Mouse (Mus musculus) embryonic facial prominence, embryonic 13.5 days (tissue): Measurements from ENCODE around the gene Krt76. TPM values are rescaled to one million over a fixed set of nuclear protein-coding genes. Genes with fewer than 3 reads are reported as not detected.
A peak's percentile ranks its signal among the peaks of the same experiment; 100 is the strongest.

Experiments used
- ATAC-seq: fragments of 200-750 bp; cut with Nextera tagmentation; 2 replicates; pipeline ENCODE4 v1.8.0; 2017; ENCODE audit warnings: low read depth; ENCODE audit not compliant: insufficient number of reproducible peaks, insufficient read depth, low FRiP score, low TSS enrichment
- H3K27ac ChIP-seq: fragments of 300-500 bp; sonication (generic); 2 replicates; pipeline ENCODE4 v1.5.1; 2015; ENCODE audit warnings: moderate library complexity, mild to moderate bottlenecking, inconsistent platforms
- H3K27me3 ChIP-seq: fragments of 300-500 bp; sonication (generic); 2 replicates; pipeline ENCODE4 v1.6.1; 2015; ENCODE audit warnings: mild to moderate bottlenecking, inconsistent platforms
- H3K36me3 ChIP-seq: fragments of 300-500 bp; sonication (generic); 2 replicates; pipeline ENCODE4 v1.6.1; 2015; ENCODE audit warnings: mild to moderate bottlenecking, inconsistent platforms
- H3K4me1 ChIP-seq: fragments of 300-500 bp; sonication (generic); 2 replicates; pipeline ENCODE4 v1.6.1; 2015; ENCODE audit warnings: inconsistent platforms
- H3K4me2 ChIP-seq: fragments of 300-500 bp; sonication (generic); 2 replicates; pipeline ENCODE4 v1.6.1; 2015; ENCODE audit warnings: moderate library complexity, mild to moderate bottlenecking, inconsistent platforms
- H3K4me3 ChIP-seq: fragments of 300-500 bp; sonication (generic); 2 replicates; pipeline ENCODE4 v1.5.1; 2015; ENCODE audit warnings: mild to moderate bottlenecking, inconsistent platforms
- H3K9ac ChIP-seq: fragments of 300-500 bp; sonication (generic); 2 replicates; pipeline ENCODE4 v1.6.1; 2015; ENCODE audit warnings: mild to moderate bottlenecking, inconsistent platforms
- H3K9me3 ChIP-seq: fragments of 300-500 bp; sonication (generic); 2 replicates; pipeline ENCODE4 v1.6.1; 2016; ENCODE audit warnings: inconsistent platforms
- WGBS: fragments of 180-500 bp; shearing (Covaris S2); methylation state at CpG from one replicate; pipeline ENCODE4 v1.1.7; 2015; ENCODE audit warnings: mixed read lengths; 5-methylcytosine and 5-hydroxymethylcytosine counted together
- polyA plus RNA-seq: library from polyadenylated mRNA; unstranded; fragments of >200 nt; fragmentation: Nextera tagmentation; extraction: Ambion mirVana; gene quantifications from 2 replicates; pipeline ENCODE4 v1.2.1, GENCODE M21; 2015

The Krt76 gene
- polyA plus RNA-seq, 1 experiment from 2014 or later, result 0.56 TPM

DNA sequence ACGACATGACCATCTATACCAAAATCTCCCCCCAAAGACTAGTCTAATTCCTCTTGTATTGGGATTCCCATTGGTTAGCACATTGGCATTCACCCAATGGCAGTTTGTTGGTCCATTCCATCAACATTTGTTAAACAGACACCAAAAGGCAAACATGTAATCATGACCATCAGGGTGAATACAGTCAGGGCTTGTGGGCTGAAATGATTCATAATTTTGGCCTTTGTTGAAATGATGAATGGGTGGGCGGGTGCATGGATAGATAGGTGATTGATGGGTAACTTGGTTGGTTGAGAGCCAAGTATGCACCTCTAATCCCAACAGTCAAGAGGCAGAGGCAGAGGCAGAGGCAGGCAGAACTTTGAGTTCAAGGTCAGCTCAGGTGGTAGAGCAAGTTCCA, 23.4 kb upstream of the Krt76 start:
- Histone ChIP-seq H3K9ac (no peak overlapping the region), H3K4me2 (no peak overlapping the region), H3K27ac (no peak overlapping the region), H3K9me3 (no peaks in the 10 kb centered on the region), H3K27me3 (no peaks in the 10 kb centered on the region), H3K36me3 (no peaks in the 10 kb centered on the region), H3K4me3 (no peak overlapping the region), H3K4me1 (no peaks in the 10 kb centered on the region)
- 70% methylated on average over 2 of the region's 2 CpGs for WGBS
- ATAC-seq, result no peak

DNA sequence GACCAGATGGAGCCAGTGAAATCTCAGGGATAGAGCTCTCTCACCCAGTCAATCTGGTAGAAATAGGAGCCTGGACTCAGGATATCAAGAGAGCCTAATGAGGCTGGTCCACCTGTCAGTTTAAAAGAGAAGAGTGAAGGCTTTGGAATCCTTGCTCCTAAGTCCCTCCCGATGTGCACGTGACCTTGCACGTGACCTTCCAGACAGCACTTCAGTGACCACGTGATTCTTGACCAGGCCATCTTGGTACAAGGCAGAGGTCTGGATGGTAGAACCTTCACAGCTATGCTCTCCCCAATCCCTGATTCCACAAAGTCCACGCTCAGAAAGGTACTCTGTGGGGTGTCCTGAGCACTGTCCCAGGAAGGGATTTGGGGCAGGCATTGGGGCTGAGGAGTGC, 12.1 kb upstream of the Krt76 start:
- Histone ChIP-seq H3K4me2 (no peak overlapping the region), H3K27ac (no peak overlapping the region), H3K4me3 (no peak overlapping the region), H3K9me3 (no peaks in the 10 kb centered on the region), H3K9ac (no peak overlapping the region), H3K27me3 (no peaks in the 10 kb centered on the region), H3K4me1 (peaks cover 5% of the 10 kb centered on the region), H3K36me3 (no peaks in the 10 kb centered on the region)
- ATAC-seq, result no peak
- 74% methylated on average over 5 of the region's 5 CpGs for WGBS

DNA sequence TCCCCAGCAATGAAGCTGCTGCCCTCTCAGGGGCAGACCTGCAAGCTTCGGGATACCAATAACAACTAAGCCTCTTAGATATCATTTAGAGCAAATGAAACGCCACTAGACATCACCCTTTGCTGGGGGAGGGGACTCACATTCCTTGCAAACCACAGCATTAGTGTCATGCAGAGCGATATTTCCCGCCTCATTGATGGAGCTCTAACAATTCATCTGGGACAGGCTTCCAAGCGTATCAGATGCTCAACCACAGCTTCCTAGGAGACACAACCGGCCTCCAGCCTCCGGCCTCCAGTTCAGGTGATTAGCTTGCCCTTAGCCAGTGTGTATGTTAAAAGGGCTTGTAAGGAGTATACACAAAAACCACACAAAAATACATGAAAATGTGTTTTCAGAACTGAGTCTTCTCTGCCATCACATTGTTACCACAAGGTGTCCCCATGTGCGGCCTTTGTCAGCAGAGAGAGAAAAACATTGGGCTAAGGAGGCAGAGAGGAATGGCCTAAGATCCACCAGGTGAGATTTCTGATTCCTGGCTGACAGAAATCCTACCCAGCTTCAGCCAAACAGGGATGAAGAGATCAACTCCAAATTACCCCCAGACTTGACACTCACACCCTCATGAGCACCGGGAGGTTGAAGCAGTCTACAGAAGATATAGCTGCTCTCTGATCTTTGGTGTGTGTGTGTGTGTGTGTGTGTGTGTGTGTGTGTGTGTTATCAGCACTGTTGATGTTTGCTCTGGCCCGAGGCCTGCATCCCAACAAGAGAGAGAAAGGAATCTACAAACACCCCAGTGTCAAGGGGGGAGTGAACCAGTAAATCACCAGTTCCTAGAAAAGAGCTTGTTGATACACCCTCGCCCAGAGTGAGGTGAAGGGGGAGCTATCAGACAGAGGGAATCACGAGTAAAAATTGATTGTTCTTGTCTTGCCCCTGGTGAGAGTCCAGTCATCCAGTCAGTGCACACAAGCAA, 9.7 kb upstream of the Krt76 start:
- Histone ChIP-seq H3K9me3 (no peaks in the 10 kb centered on the region), H3K27me3 (no peaks in the 10 kb centered on the region), H3K4me3 (no peak overlapping the region), H3K9ac (no peak overlapping the region), H3K27ac (no peak overlapping the region; the same call in 1 of the 2 replicates), H3K4me2 (no peak overlapping the region), H3K4me1 (peaks cover 5% of the 10 kb centered on the region), H3K36me3 (no peaks in the 10 kb centered on the region)
- 43% methylated on average over 12 of the region's 12 CpGs for WGBS
- no peak for ATAC-seq

DNA sequence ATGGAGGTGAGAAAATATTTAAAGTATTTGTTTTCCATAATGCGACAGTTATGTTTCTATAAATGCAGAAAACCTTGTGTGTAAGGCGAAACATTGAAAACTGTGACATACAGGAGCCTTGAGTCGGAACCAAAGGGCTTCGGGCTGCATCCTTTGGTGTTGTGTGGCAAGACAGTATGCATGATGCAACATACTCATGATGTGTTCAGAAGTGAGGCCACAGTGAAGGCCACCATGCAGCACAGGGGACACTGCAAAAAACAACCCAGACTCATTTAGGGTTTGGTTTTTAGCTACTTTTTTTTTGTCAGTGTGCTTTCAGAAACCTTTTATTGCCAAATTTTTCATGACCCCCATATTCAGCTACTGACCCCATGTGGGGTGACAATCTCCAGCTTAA, 2.5 kb upstream of the Krt76 start:
- Histone ChIP-seq H3K4me1 (no peaks in the 10 kb centered on the region), H3K27ac (no peak overlapping the region), H3K36me3 (no peaks in the 10 kb centered on the region), H3K9me3 (no peaks in the 10 kb centered on the region), H3K9ac (no peak overlapping the region), H3K4me2 (no peak overlapping the region), H3K4me3 (no peak overlapping the region), H3K27me3 (no peaks in the 10 kb centered on the region)
- no peak for ATAC-seq
- 90% methylated on average over 4 of the region's 4 CpGs for WGBS

DNA sequence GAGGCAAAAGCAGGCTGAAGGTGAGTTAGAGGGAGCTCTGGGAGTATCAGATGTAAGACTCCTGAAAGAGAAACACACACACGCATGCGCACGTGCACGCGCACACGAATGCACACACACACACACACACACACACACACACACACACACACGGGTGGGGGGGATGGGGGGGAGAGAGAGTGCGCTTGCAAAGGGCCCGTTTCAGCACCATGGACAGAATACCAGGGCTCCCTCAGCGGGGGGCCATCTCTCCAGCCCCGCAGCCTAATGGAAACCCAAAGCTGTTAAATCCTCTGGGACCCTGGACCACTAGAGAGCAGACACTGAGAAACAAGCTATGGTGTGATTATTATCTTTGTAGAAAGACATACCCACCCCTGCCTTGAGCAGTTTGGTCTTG, 12.9 kb downstream of the Krt76 start:
- no peak overlapping the region for H3K4me2 ChIP-seq
- H3K36me3 ChIP-seq, result no peaks in the 10 kb centered on the region
- no peak overlapping the region for H3K4me3 ChIP-seq
- H3K9ac ChIP-seq, result no peak overlapping the region
- ATAC-seq, result no peak
- no peak overlapping the region for H3K27ac ChIP-seq
- H3K4me1 ChIP-seq, result no peaks in the 10 kb centered on the region
- peaks cover 8% of the 10 kb centered on the region; the same call in 1 of the 2 replicates for H3K27me3 ChIP-seq
- no peaks in the 10 kb centered on the region for H3K9me3 ChIP-seq
- WGBS, result 16% methylated on average over 11 of the region's 11 CpGs

DNA sequence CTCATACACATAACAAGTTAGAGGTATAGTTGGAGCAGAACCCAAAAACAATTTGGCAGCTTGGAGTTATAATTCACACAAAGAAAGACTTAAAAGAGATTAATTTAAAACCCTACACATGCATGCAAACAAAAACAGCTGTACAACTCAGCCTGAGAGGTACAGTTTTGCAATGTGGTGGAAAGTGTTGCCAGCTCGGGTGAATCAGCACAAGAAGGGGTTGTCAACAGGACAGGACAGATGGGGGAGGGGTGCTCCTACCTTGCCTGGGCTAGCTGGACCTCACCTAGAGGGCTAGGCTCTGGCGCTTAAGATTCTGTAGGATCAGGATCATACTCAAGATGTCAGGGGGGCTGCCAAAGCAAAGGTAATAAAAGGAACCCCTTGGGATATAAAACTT, 14.7 kb downstream of the Krt76 start:
- Histone ChIP-seq H3K9me3 (no peaks in the 10 kb centered on the region), H3K27ac (no peak overlapping the region), H3K36me3 (no peaks in the 10 kb centered on the region), H3K4me3 (no peak overlapping the region), H3K9ac (no peak overlapping the region), H3K4me1 (no peaks in the 10 kb centered on the region), H3K27me3 (0 out of 2 replicates have a peak, but pooled peaks cover 3% of the 10 kb centered on the region), H3K4me2 (no peak overlapping the region)
- no peak for ATAC-seq
- WGBS, result 57% methylated on average over 2 of the region's 2 CpGs

DNA sequence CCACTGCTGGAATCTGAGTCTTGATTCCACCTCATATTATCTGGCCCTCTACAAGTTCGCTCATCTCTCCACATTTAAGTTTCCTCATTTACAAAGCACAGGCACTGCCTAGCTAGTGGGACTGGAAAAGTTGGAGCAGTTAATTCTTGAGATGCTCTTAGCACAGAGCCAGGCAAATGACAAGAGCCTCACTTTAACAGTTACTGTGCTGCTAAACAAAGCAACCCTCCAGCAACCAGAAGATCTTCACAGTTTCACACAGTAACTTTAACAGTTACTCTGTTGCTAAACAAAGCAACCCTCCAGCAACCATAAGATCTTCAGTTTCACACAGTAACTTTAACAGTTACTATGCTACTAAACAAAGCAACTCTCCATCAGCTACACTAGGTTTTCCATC, 18.3 kb downstream of the Krt76 start:
- Histone ChIP-seq H3K36me3 (no peaks in the 10 kb centered on the region), H3K4me1 (no peaks in the 10 kb centered on the region), H3K4me2 (no peak overlapping the region), H3K9ac (no peak overlapping the region), H3K9me3 (no peaks in the 10 kb centered on the region), H3K27ac (no peak overlapping the region), H3K4me3 (no peak overlapping the region), H3K27me3 (peaks cover 13% of the 10 kb centered on the region; the same call in 1 of the 2 replicates)
- WGBS, result 75% methylated on average over 1 of the region's 1 CpGs
- no peak for ATAC-seq

DNA sequence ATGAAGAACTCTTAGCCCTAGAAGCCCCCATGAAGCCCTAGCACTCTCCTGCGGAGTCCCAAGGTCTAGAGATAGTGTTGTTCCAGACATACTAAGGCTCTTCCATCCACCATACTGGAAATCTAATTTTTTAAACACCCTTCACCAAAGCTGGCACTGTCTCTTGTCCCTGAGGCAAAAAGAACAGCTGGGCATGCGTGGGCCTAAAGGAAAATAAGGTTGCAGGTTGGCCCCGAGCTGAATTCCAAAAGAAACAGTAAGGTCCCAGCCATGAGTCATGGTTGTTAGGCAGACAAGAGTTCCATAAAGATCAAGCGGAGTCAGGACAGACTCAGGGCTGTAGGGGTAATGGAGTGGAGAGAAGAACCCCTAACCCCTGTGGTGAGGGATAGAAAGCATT, 19.5 kb downstream of the Krt76 start:
- 58% methylated on average over 4 of the region's 4 CpGs for WGBS
- Histone ChIP-seq H3K36me3 (no peaks in the 10 kb centered on the region), H3K9ac (no peak overlapping the region), H3K9me3 (no peaks in the 10 kb centered on the region), H3K4me3 (no peak overlapping the region), H3K4me1 (no peaks in the 10 kb centered on the region), H3K27ac (no peak overlapping the region), H3K27me3 (peaks cover 16% of the 10 kb centered on the region; the same call in 1 of the 2 replicates), H3K4me2 (no peak overlapping the region)
- no peak for ATAC-seq

DNA sequence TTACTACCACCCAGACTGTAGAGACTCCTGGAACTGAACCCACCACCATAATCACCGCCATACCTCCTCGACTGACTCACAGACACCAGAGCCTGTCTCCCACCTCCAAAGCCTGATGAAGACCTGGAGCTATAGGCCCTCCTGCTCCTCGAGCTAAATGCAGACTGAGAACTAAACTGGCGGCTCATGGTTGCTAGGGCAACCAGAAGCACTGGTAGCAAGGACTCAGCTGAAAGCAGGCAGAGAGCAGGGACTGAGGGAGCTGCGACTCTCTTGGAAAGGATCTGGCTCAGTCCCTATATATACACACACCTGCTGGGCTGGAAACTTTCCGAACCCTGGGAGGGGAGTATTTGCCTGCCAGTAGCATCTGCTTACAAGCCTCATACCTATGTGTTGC, 23.3 kb downstream of the Krt76 start, which contains the start of gene Krt77:
Gene Krt77 (minus strand): TSS at position 275 of the 400 bp plus-strand sequence.
- no peak within 1 kb of the TSS for H3K9ac ChIP-seq
- no peaks in the 10 kb centered on the region for H3K4me1 ChIP-seq
- no peaks in the 10 kb centered on the region for H3K36me3 ChIP-seq
- no peak for ATAC-seq
- no peak within 1 kb of the TSS for H3K27ac ChIP-seq
- H3K27me3 ChIP-seq, result peaks cover 20% of the 10 kb centered on the region; the same call in 1 of the 2 replicates
- H3K4me3 ChIP-seq, result no peak within 1 kb of the TSS
- H3K9me3 ChIP-seq, result no peaks in the 10 kb centered on the region
- no peak within 1 kb of the TSS for H3K4me2 ChIP-seq
- WGBS, result 37% methylated on average over 6 of the region's 6 CpGs

DNA sequence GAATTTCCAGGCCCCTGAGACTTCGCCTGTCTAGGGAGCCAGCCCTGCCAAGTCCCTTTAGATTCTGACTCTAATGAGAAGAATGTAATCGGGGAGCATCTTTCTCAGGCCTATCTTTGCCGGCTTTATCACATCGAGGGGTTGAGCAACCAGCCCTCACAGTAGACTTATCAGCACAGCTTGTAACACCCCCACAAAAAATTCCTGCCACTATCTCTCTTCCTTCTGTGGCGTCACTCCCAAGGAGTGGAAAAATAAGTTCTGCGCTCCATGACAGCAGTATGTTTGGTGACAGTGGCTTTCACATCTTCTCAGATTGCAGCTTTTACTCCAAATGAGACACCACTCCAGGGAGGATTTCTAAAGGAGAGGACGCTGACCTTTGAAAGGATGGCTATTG, 26.0 kb downstream of the Krt76 start:
- Histone ChIP-seq H3K9me3 (no peaks in the 10 kb centered on the region), H3K4me2 (no peak overlapping the region), H3K9ac (no peak overlapping the region), H3K4me1 (no peaks in the 10 kb centered on the region), H3K27ac (no peak overlapping the region), H3K36me3 (no peaks in the 10 kb centered on the region), H3K27me3 (peaks cover 30% of the 10 kb centered on the region), H3K4me3 (no peak overlapping the region)
- no peak for ATAC-seq
- 80% methylated on average over 7 of the region's 7 CpGs for WGBS

DNA sequence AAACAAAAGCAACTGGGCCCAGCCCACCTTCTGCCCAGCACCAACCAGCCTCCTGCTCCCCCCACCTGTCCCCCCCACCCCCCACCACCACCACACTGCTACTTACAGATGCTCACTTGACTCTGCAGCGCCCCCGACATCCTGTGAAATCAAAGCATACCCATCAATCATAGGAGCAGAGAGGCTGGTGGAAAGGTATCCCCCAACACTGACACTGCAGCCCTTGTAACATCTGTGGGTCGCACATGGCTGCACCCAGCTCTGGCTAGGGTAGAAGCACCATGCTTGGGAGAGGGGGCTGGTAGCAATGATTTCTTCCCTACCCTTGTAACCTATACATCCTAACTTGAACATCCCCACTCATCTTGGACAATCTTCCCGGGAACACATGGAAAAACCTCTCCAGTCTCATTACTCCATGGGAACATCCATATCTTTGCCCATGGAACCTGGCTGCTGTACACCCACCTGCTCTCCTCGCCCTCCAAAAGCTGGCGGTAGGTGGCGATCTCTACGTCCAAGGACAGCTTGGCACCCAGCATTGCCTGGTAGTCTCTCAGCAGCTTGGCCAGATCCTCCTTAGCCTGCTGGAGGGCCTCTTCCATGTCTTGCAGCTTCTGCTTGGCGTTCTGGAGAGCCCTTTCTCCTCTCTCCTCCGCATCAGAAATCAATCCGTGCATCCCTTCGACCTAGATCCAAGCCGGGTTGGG, 32.1 kb downstream of the Krt76 start:
- peaks cover 19% of the 10 kb centered on the region for H3K4me1 ChIP-seq
- no peak overlapping the region for H3K4me3 ChIP-seq
- no peak overlapping the region; the same call in 1 of the 2 replicates for H3K9ac ChIP-seq
- no peaks in the 10 kb centered on the region for H3K9me3 ChIP-seq
- no peak overlapping the region for H3K27ac ChIP-seq
- H3K36me3 ChIP-seq, result no peaks in the 10 kb centered on the region
- ATAC-seq, result no peak
- peak overlapping the region; percentile 84 for H3K4me2 ChIP-seq
- WGBS, result 60% methylated on average over 13 of the region's 13 CpGs
- H3K27me3 ChIP-seq, result peaks cover 71% of the 10 kb centered on the region
